8 mouse cellular contexts compared by ENCODE assay signal in genomic region chr4:135248250-135249018, GRCm38 (mm10). TPM values are rescaled to one million over a fixed set of nuclear protein-coding genes. Genes with fewer than 3 reads are reported as not detected.
A peak's percentile ranks its signal among the peaks of the same experiment; 100 is the strongest.
DNase-seq lines count a peak whose midpoint lies in the region; ATAC-seq and TF ChIP-seq lines count a peak whose summit lies in the region.
"Had no signal": no experiment of that assay in that cellular context is flagged by ENCODE, and none has a peak within 500 bp of the region (broad histone marks: within the 10 kb centered on the region; RNA-seq: fewer than 3 reads in every experiment).

No protein-coding gene starts in this region.

- H3K27me3 ChIP-seq in intestine, postnatal 0 days (replicated peaks; ENCODE audit: control insufficient read depth, insufficient read depth, low read length), result no peaks in the 10 kb centered on the region
- H3K27me3 ChIP-seq in intestine, embryonic 15.5 days (replicated peaks), result no peaks in the 10 kb centered on the region
- no peaks in the 10 kb centered on the region for H3K27me3 ChIP-seq in G1E (ENCODE audit: insufficient read depth, low read length)
- H3K27me3 ChIP-seq in liver, embryonic 16.5 days (ENCODE audit: control insufficient read depth, insufficient read depth, low read depth, low read length), result no peaks in the 10 kb centered on the region
- H3K27me3 ChIP-seq: midbrain, embryonic 12.5 days had no signal

- DNase-seq in CD4-positive helper T cell, adult 2 months (ENCODE audit: low read depth, low spot score), result peak; percentile 84
- no peak for DNase-seq in G1E (ENCODE audit: low spot score)
- DNase-seq in urinary bladder, adult 2 months (ENCODE audit: low spot score), result no peak
- DNase-seq in adrenal gland, postnatal 10 days, result no peak

- H3K36me3 ChIP-seq in intestine, postnatal 0 days (ENCODE audit: control insufficient read depth, insufficient read depth), result no peaks in the 10 kb centered on the region
- no peaks in the 10 kb centered on the region for H3K36me3 ChIP-seq in intestine, embryonic 15.5 days
- H3K36me3 ChIP-seq in G1E (replicated peaks), result peaks cover 67% of the 10 kb centered on the region
- H3K36me3 ChIP-seq in liver, embryonic 16.5 days (ENCODE audit: control insufficient read depth, insufficient read depth), result peaks cover 7% of the 10 kb centered on the region
- H3K36me3 ChIP-seq: midbrain, embryonic 12.5 days had no signal

- 75% methylated on average over 9 of the region's 9 CpGs for WGBS in intestine, postnatal 0 days
- 71% methylated on average over 9 of the region's 9 CpGs for WGBS in intestine, embryonic 15.5 days
- WGBS in liver, embryonic 16.5 days (ENCODE audit: insufficient replicate concordance), result 44% methylated on average over 9 of the region's 9 CpGs

- TF ChIP-seq CTCF in intestine, postnatal 0 days (IDR thresholded peaks at IDR 0.05; ENCODE audit: low read depth), result peak; percentile 35
- TF ChIP-seq CTCF in G1E (IDR thresholded peaks at IDR 0.05; ENCODE audit: low read depth, low read length), result no peak

- no peak overlapping the region for H3K4me3 ChIP-seq in intestine, postnatal 0 days (ENCODE audit: low read depth, low read length)
- no peak overlapping the region for H3K4me3 ChIP-seq in intestine, embryonic 15.5 days (replicated peaks)
- peak overlapping the region; percentile 24; the same call in 1 of the 2 replicates for H3K4me3 ChIP-seq in G1E (ENCODE audit: low read depth, low read length)
- no peak overlapping the region for H3K4me3 ChIP-seq in liver, embryonic 16.5 days (ENCODE audit: low read depth, low read length)
- H3K4me3 ChIP-seq: midbrain, embryonic 12.5 days had no signal

- ATAC-seq in intestine, postnatal 0 days, result no peak
- no peak for ATAC-seq in intestine, embryonic 15.5 days
- no peak for ATAC-seq in G1E (ENCODE audit: extremely low read depth, insufficient number of reproducible peaks, low FRiP score, poor library complexity, severe bottlenecking)
- no peak for ATAC-seq in liver, embryonic 16.5 days (ENCODE audit: low read depth)

- no peak overlapping the region for H3K4me2 ChIP-seq in intestine, postnatal 0 days (replicated peaks; ENCODE audit: low read depth)
- no peak overlapping the region for H3K4me2 ChIP-seq in intestine, embryonic 15.5 days (replicated peaks)
- no peak overlapping the region for H3K4me2 ChIP-seq in liver, embryonic 16.5 days (ENCODE audit: low read depth, low read length)
- H3K4me2 ChIP-seq: midbrain, embryonic 12.5 days had no signal

- no peaks in the 10 kb centered on the region for H3K9me3 ChIP-seq in intestine, postnatal 0 days (ENCODE audit: control insufficient read depth)
- H3K9me3 ChIP-seq in intestine, embryonic 15.5 days, result no peaks in the 10 kb centered on the region
- H3K9me3 ChIP-seq in G1E (replicated peaks), result peaks cover 8% of the 10 kb centered on the region
- no peaks in the 10 kb centered on the region for H3K9me3 ChIP-seq in liver, embryonic 16.5 days (replicated peaks; ENCODE audit: control insufficient read depth, low read length)
- H3K9me3 ChIP-seq: midbrain, embryonic 12.5 days had no signal

- no peak overlapping the region for H3K9ac ChIP-seq in intestine, postnatal 0 days (ENCODE audit: low read depth, low read length)
- no peak overlapping the region for H3K9ac ChIP-seq in intestine, embryonic 15.5 days
- no peak overlapping the region for H3K9ac ChIP-seq in liver, embryonic 16.5 days (ENCODE audit: low read depth, low read length)
- H3K9ac ChIP-seq: midbrain, embryonic 12.5 days had no signal

- H3K27ac ChIP-seq in intestine, postnatal 0 days (ENCODE audit: low read depth, low read length), result no peak overlapping the region
- H3K27ac ChIP-seq in intestine, embryonic 15.5 days, result no peak overlapping the region
- H3K27ac ChIP-seq in liver, embryonic 16.5 days (ENCODE audit: low read length), result peak overlapping the region; percentile 32; the same call in 1 of the 2 replicates

- H3K4me1 ChIP-seq in intestine, postnatal 0 days (replicated peaks; ENCODE audit: control insufficient read depth, insufficient read depth, low read length), result 0 out of 2 replicates have a peak, but pooled peaks cover 1% of the 10 kb centered on the region
- peaks cover 24% of the 10 kb centered on the region for H3K4me1 ChIP-seq in intestine, embryonic 15.5 days (replicated peaks)
- H3K4me1 ChIP-seq in G1E (ENCODE audit: insufficient read depth, low read depth, low read length), result peaks cover 74% of the 10 kb centered on the region
- peaks cover 39% of the 10 kb centered on the region for H3K4me1 ChIP-seq in liver, embryonic 16.5 days (ENCODE audit: control insufficient read depth, low read depth, low read length)

RNA-seq across cellular contexts. Expression of gene Clic4, which starts 24.2 kb away (rescaled TPM):
- polyA plus RNA-seq in intestine, postnatal 0 days (2015; fragmentation: Nextera tagmentation; extraction: Ambion mirVana), result 66.9 and 67.9 TPM in 2 replicates
- polyA plus RNA-seq in intestine, embryonic 15.5 days (2015; fragmentation: Nextera tagmentation; extraction: Ambion mirVana), result 126 and 135 TPM in 2 replicates
- total RNA-seq in G1E (2014; fragmentation: Nextera tagmentation), result 172 and 176 TPM in 2 replicates
- 115 and 125 TPM in 2 replicates for total RNA-seq in G1E (2017)
- polyA plus RNA-seq in G1E (2012), result 37.3 and 38.1 TPM in 2 replicates
- 109 and 110 TPM in 2 replicates for polyA plus RNA-seq in liver, embryonic 16.5 days (2015; fragmentation: Nextera tagmentation; extraction: Ambion mirVana)
- polyA plus RNA-seq in urinary bladder, adult 2 months (2012; rRNA removed), result 151 and 185 TPM in 2 replicates
- total RNA-seq in adrenal gland, postnatal 10 days (2021), result 100 to 1,000 TPM; 109 to 128 TPM
